In genomic region chr16:76532928-76533217, GRCm38 (mm10) we compare ENCODE assay signal across 10 mouse cellular contexts.
A peak's percentile ranks its signal among the peaks of the same experiment; 100 is the strongest.
DNase-seq lines count a peak whose midpoint lies in the region; ATAC-seq lines count a peak whose summit lies in the region.
"Had no signal": no experiment of that assay in that cellular context is flagged by ENCODE, and none has a peak within 500 bp of the region (broad histone marks: within the 10 kb centered on the region; RNA-seq: fewer than 3 reads in every experiment).

No protein-coding gene starts in this region.

- H3K9me3 ChIP-seq in intestine, embryonic 15.5 days, result no peaks in the 10 kb centered on the region
- no peaks in the 10 kb centered on the region for H3K9me3 ChIP-seq in liver, embryonic 12.5 days (replicated peaks)
- no peaks in the 10 kb centered on the region for H3K9me3 ChIP-seq in embryonic facial prominence, embryonic 10.5 days
- H3K9me3 ChIP-seq: liver, embryonic 13.5 days had no signal

- no peak overlapping the region for H3K4me3 ChIP-seq in intestine, embryonic 15.5 days (replicated peaks)
- no peak overlapping the region for H3K4me3 ChIP-seq in liver, embryonic 12.5 days
- H3K4me3 ChIP-seq in embryonic facial prominence, embryonic 10.5 days, result no peak overlapping the region
- H3K4me3 ChIP-seq: left cerebral cortex, adult 2 months; liver, embryonic 13.5 days had no signal

- DNase-seq in thymus, postnatal 36 days, result peak; percentile 26 to 28
- DNase-seq in thymus, postnatal 14 days, result no peak
- no peak for DNase-seq in gastrocnemius, adult 18-20 months (ENCODE audit: low spot score)
- no peak for DNase-seq in embryonic facial prominence, embryonic 10.5 days (ENCODE audit: low spot score)
- DNase-seq: gastrocnemius, postnatal 25 days; liver, embryonic 13.5 days had no signal

- 76% methylated on average over 8 of the region's 8 CpGs for WGBS in intestine, embryonic 15.5 days
- 41% methylated on average over 8 of the region's 8 CpGs for WGBS in liver, embryonic 12.5 days (ENCODE audit: insufficient replicate concordance)
- 85% methylated on average over 8 of the region's 8 CpGs for WGBS in embryonic facial prominence, embryonic 10.5 days

- no peak overlapping the region for H3K9ac ChIP-seq in intestine, embryonic 15.5 days
- no peak overlapping the region for H3K9ac ChIP-seq in liver, embryonic 12.5 days
- H3K9ac ChIP-seq: liver, embryonic 13.5 days had no signal

- no peak overlapping the region for H3K27ac ChIP-seq in intestine, embryonic 15.5 days
- no peak overlapping the region for H3K27ac ChIP-seq in liver, embryonic 12.5 days
- H3K27ac ChIP-seq in embryonic facial prominence, embryonic 10.5 days (replicated peaks), result no peak overlapping the region; the same call in 1 of the 2 replicates
- H3K27ac ChIP-seq: left cerebral cortex, adult 2 months; liver, embryonic 13.5 days had no signal

- no peaks in the 10 kb centered on the region for H3K27me3 ChIP-seq in intestine, embryonic 15.5 days (replicated peaks)
- no peaks in the 10 kb centered on the region for H3K27me3 ChIP-seq in liver, embryonic 12.5 days (replicated peaks)
- no peaks in the 10 kb centered on the region for H3K27me3 ChIP-seq in embryonic facial prominence, embryonic 10.5 days (replicated peaks; ENCODE audit: low read depth, poor library complexity, severe bottlenecking)
- H3K27me3 ChIP-seq: liver, embryonic 13.5 days had no signal

- H3K4me2 ChIP-seq in intestine, embryonic 15.5 days (replicated peaks), result no peak overlapping the region
- peak overlapping the region; percentile 27 for H3K4me2 ChIP-seq in liver, embryonic 12.5 days

- no peaks in the 10 kb centered on the region for H3K36me3 ChIP-seq in intestine, embryonic 15.5 days
- no peaks in the 10 kb centered on the region for H3K36me3 ChIP-seq in liver, embryonic 12.5 days
- no peaks in the 10 kb centered on the region for H3K36me3 ChIP-seq in embryonic facial prominence, embryonic 10.5 days (replicated peaks)
- H3K36me3 ChIP-seq: liver, embryonic 13.5 days had no signal

- no peaks in the 10 kb centered on the region for H3K4me1 ChIP-seq in intestine, embryonic 15.5 days (replicated peaks)
- peaks cover 7% of the 10 kb centered on the region; the same call in 1 of the 2 replicates for H3K4me1 ChIP-seq in liver, embryonic 12.5 days
- peaks cover 10% of the 10 kb centered on the region for H3K4me1 ChIP-seq in embryonic facial prominence, embryonic 10.5 days

- ATAC-seq in intestine, embryonic 15.5 days, result peak; percentile 71
- no peak for ATAC-seq in liver, embryonic 12.5 days
- ATAC-seq in activated CD4-positive, CD25-positive, alpha-beta regulatory T cell, adult 4 months, result no peak

Comparison
In these comparisons a context has a peak if more than half of its experiments do, and no peak if none do; other contexts are left out.
1. DNase-seq: peak in thymus, postnatal 36 days (2 of 2); none in thymus, postnatal 14 days (single experiment), gastrocnemius, adult 18-20 months (single experiment) and embryonic facial prominence, embryonic 10.5 days (single experiment).